Mouse (Mus musculus) hindbrain, embryonic 13.5 days (tissue): ENCODE measurements at regions not wholly inside any gene's neighbourhood (a gene's known extent, or its start where the extent isn't known, plus 50 kb on each side); places are given as distances from the start of the nearest gene placed in this dataset.
A peak's percentile ranks its signal among the peaks of the same experiment; 100 is the strongest.

Experiments used
- ATAC-seq: fragments of 200-750 bp; cut with Nextera tagmentation; 2 replicates; pipeline ENCODE4 v1.8.0; 2017; ENCODE audit warnings: moderate TSS enrichment; ENCODE audit not compliant: low FRiP score
- H3K27ac ChIP-seq: fragments of 300-500 bp; sonication (generic); 2 replicates; pipeline ENCODE4 v1.5.1; 2015; ENCODE audit warnings: inconsistent platforms, mild to moderate bottlenecking, moderate library complexity
- H3K27me3 ChIP-seq: fragments of 300-500 bp; sonication (generic); 2 replicates; pipeline ENCODE4 v1.6.1; 2015; ENCODE audit warnings: mild to moderate bottlenecking, inconsistent platforms
- H3K36me3 ChIP-seq: fragments of 300-500 bp; sonication (generic); 2 replicates; pipeline ENCODE4 v1.6.1; 2015; ENCODE audit warnings: mild to moderate bottlenecking, inconsistent platforms
- H3K4me1 ChIP-seq: fragments of 300-500 bp; sonication (generic); replicated peaks from 2 replicates; pipeline ENCODE4 v1.6.1; 2015; ENCODE audit warnings: inconsistent platforms
- H3K4me2 ChIP-seq: fragments of 300-500 bp; sonication (generic); 2 replicates; pipeline ENCODE4 v1.6.1; 2015; ENCODE audit warnings: inconsistent platforms, mild to moderate bottlenecking, moderate library complexity
- H3K4me3 ChIP-seq: fragments of 300-500 bp; sonication (generic); 2 replicates; pipeline ENCODE4 v1.5.1; 2015; ENCODE audit warnings: mild to moderate bottlenecking, inconsistent platforms
- H3K9ac ChIP-seq: fragments of 300-500 bp; sonication (generic); 2 replicates; pipeline ENCODE4 v1.6.1; 2015; ENCODE audit warnings: mild to moderate bottlenecking, inconsistent platforms
- H3K9me3 ChIP-seq: fragments of 300-500 bp; sonication (generic); 2 replicates; pipeline ENCODE4 v1.6.1; 2016; ENCODE audit warnings: inconsistent platforms
- WGBS: fragments of 180-500 bp; shearing (Covaris S2); methylation state at CpG from one replicate; pipeline ENCODE4 v1.1.7; 2015; 5-methylcytosine and 5-hydroxymethylcytosine counted together

GRCm38 (mm10) chr8:35196189-35196588 is 569.4 kb upstream of the Gm19410 start:
- ATAC-seq: peak; percentile 63; the same call in 1 of the 2 replicates
- Histone ChIP-seq H3K27ac (no peak overlapping the region), H3K36me3 (no peaks in the 10 kb centered on the region), H3K4me3 (no peak overlapping the region), H3K9me3 (no peaks in the 10 kb centered on the region), H3K4me1 (peaks cover 14% of the 10 kb centered on the region; the same call in 1 of the 2 replicates), H3K27me3 (no peaks in the 10 kb centered on the region), H3K9ac (no peak overlapping the region), H3K4me2 (no peak overlapping the region)
- 26% methylated on average over 4 of the region's 4 CpGs for WGBS

DNA sequence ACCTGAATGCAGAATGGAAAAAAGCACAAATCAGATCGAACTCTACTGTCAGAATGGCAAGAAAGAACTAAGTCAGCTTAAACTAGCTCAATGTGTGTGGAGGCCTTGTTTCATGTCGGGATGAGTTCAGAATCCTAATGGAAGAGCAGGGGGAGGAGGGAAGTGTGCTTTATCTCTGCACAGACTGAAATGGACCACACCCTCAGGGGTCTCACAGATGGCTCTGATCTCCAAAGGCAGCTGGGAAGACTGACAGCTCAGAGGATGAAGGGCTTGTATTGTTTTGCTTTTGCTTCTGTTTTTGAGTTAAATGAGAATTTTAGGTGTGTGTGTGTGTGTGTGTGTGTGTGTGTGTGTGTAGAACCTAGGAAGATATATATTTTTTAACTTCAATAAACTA is 566.8 kb upstream of the Gm19410 start:
- Histone ChIP-seq H3K9ac (no peak overlapping the region), H3K4me2 (no peak overlapping the region), H3K4me1 (peaks cover 15% of the 10 kb centered on the region; the same call in 1 of the 2 replicates), H3K27me3 (no peaks in the 10 kb centered on the region), H3K4me3 (no peak overlapping the region), H3K36me3 (no peaks in the 10 kb centered on the region), H3K27ac (no peak overlapping the region), H3K9me3 (no peaks in the 10 kb centered on the region)
- ATAC-seq: no peak
- WGBS: 76% methylated on average over 2 of the region's 2 CpGs

DNA sequence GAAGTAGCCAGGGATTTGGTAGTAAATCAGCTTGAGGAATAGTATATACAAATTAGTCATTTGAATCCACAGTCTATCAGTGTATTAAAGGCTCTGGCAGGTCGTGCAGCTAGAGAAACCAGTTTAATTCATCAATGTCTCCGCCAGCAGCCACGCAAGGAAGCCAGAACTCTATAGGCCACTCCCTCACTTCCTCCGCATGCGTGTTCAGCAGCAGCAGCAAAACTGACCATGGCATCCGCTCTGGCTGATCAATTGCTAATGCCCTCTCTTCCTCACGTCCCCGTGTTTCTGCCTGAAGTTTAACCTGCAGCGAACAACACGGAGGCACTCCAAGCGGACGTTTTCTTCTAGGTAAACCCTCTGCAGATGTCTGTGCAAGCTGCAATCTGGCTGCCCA is 564.2 kb upstream of the Gm19410 start:
- Histone ChIP-seq H3K4me1 (peaks cover 21% of the 10 kb centered on the region), H3K27ac (no peak overlapping the region), H3K9me3 (no peaks in the 10 kb centered on the region), H3K4me3 (no peak overlapping the region), H3K4me2 (no peak overlapping the region), H3K9ac (no peak overlapping the region), H3K36me3 (no peaks in the 10 kb centered on the region), H3K27me3 (no peaks in the 10 kb centered on the region)
- ATAC-seq: no peak
- WGBS: 58% methylated on average over 12 of the region's 12 CpGs

GRCm38 (mm10) chr8:35204971-35205370 is 560.6 kb upstream of the Gm19410 start:
- WGBS: 75% methylated on average over 15 of the region's 15 CpGs

DNA sequence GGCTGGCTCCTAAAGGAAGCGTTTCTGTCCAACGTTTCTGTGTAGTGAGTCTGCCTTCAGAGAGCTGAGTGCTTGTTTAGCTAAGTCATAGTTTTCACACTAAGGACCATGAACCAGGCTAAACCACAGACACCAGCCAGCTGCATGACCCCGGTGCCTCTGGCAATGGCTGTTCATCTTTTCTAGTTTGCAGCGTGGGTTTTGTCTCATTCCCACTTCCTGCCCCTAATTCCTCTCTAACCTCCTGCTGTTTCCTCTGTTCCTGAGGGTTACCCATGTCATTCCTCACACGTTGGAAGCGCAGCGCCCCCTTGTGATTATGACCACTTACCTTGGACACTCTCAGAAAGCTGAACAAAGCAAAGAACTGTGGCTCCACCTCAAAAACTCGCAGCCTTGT is 560.1 kb upstream of the Gm19410 start:
- Histone ChIP-seq H3K27ac (no peak overlapping the region), H3K36me3 (no peaks in the 10 kb centered on the region), H3K4me3 (no peak overlapping the region), H3K4me1 (peaks cover 17% of the 10 kb centered on the region), H3K9me3 (no peaks in the 10 kb centered on the region), H3K27me3 (no peaks in the 10 kb centered on the region), H3K9ac (no peak overlapping the region), H3K4me2 (peak overlapping the region; percentile 11; the same call in 1 of the 2 replicates)
- ATAC-seq: no peak
- 20% methylated on average over 8 of the region's 8 CpGs for WGBS

More at GRCm38 (mm10) chr8:35204971-35205370, 560.6 kb upstream of the Gm19410 start:
- ATAC-seq: no peak
- Histone ChIP-seq H3K4me2 (peak overlapping the region; percentile 11; the same call in 1 of the 2 replicates), H3K4me3 (no peak overlapping the region), H3K9me3 (no peaks in the 10 kb centered on the region), H3K9ac (no peak overlapping the region), H3K27me3 (no peaks in the 10 kb centered on the region), H3K4me1 (peaks cover 17% of the 10 kb centered on the region), H3K36me3 (no peaks in the 10 kb centered on the region), H3K27ac (no peak overlapping the region)

DNA sequence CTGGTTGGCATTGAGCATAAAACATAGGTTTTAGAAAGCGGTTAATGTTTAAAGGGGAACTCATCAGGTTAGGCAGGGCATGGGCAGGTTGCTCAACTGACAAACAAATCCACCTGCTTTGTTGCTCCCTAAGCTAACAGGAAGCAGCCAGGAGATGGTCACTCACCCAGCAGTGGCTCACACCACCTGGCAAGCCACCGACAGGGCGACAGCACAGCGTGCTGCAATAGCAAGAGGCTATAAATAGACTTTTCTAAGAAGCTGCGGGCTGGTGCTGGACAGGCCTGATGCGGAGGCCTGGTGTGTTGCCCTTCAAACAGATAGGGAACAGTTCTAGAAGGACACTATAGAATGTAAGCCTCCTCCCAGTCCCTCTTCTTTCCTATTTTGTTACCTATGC is 559.3 kb upstream of the Gm19410 start:
- Histone ChIP-seq H3K4me3 (no peak overlapping the region), H3K9ac (no peak overlapping the region), H3K9me3 (no peaks in the 10 kb centered on the region), H3K27me3 (no peaks in the 10 kb centered on the region), H3K4me1 (peaks cover 14% of the 10 kb centered on the region), H3K36me3 (no peaks in the 10 kb centered on the region), H3K27ac (no peak overlapping the region), H3K4me2 (no peak overlapping the region)
- no peak for ATAC-seq
- WGBS: 61% methylated on average over 6 of the region's 6 CpGs

- 82% methylated on average over 5 of the region's 5 CpGs for WGBS
- no peaks in the 10 kb centered on the region for H3K36me3 ChIP-seq
- H3K27me3 ChIP-seq: no peaks in the 10 kb centered on the region
- H3K27ac ChIP-seq: no peak overlapping the region
- no peaks in the 10 kb centered on the region for H3K9me3 ChIP-seq
- H3K4me2 ChIP-seq: no peak overlapping the region
- no peak for ATAC-seq
- no peak overlapping the region for H3K4me3 ChIP-seq
- H3K9ac ChIP-seq: no peak overlapping the region
- peaks cover 11% of the 10 kb centered on the region for H3K4me1 ChIP-seq
Observed at GRCm38 (mm10) chr8:35208357-35208756, 557.2 kb upstream of the Gm19410 start.

- Histone ChIP-seq H3K9me3 (no peaks in the 10 kb centered on the region), H3K4me2 (no peak overlapping the region), H3K27me3 (no peaks in the 10 kb centered on the region), H3K36me3 (no peaks in the 10 kb centered on the region), H3K4me3 (no peak overlapping the region), H3K9ac (no peak overlapping the region), H3K4me1 (no peaks in the 10 kb centered on the region; the same call in 1 of the 2 replicates), H3K27ac (no peak overlapping the region)
- no peak for ATAC-seq
- 67% methylated on average over 10 of the region's 10 CpGs for WGBS
Observed at GRCm38 (mm10) chr8:35211506-35212452, 553.8 kb upstream of the Gm19410 start.

DNA sequence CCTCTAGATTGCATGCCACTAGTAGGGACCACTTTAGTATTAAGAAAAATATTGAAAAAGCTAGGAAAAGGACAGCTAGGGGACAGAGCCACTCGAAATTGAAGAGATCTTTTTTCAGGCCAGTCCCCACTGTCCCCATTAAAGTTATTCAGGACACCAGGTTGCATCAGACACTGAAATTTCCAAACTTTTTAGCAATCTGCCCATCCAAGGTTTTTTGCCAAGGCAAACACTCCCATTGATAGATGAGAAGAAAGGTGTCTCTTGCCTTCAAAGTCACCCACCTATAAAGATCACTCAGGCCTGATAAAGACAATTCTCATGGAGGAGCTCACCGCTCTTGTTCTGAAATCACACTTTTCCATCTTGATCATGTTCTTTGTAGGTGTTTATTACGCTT is 552.1 kb upstream of the Gm19410 start:
- H3K4me1 ChIP-seq: no peaks in the 10 kb centered on the region; the same call in 1 of the 2 replicates
- H3K9ac ChIP-seq: no peak overlapping the region
- ATAC-seq: no peak
- no peaks in the 10 kb centered on the region for H3K27me3 ChIP-seq
- H3K4me2 ChIP-seq: no peak overlapping the region
- WGBS: 81% methylated on average over 3 of the region's 3 CpGs
- no peak overlapping the region for H3K27ac ChIP-seq
- no peaks in the 10 kb centered on the region for H3K36me3 ChIP-seq
- H3K9me3 ChIP-seq: no peaks in the 10 kb centered on the region
- H3K4me3 ChIP-seq: no peak overlapping the region

DNA sequence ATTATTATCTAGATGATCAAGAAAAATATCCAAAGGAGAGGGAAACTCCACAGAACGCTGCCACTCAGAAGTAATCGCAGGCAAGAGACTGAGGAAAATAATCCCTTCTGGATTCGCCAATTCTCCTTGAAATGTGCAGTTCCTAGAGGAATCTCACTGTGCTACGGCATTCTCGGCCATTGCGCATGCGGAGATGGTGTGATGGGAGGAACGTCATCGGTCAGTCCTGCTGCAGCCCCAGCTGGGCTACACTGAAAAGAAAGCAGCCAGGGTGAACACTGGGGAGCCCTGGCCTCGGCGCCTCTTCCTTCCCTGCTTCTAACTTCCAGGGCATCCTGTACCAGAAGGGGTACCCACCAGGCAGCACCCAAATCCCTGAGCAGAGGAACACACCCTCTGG is 548.0 kb upstream of the Gm19410 start:
- no peaks in the 10 kb centered on the region for H3K27me3 ChIP-seq
- no peaks in the 10 kb centered on the region for H3K9me3 ChIP-seq
- H3K4me1 ChIP-seq: no peaks in the 10 kb centered on the region
- no peak for ATAC-seq
- no peak overlapping the region for H3K9ac ChIP-seq
- no peak overlapping the region for H3K27ac ChIP-seq
- 77% methylated on average over 11 of the region's 11 CpGs for WGBS
- H3K36me3 ChIP-seq: no peaks in the 10 kb centered on the region
- no peak overlapping the region for H3K4me3 ChIP-seq
- no peak overlapping the region for H3K4me2 ChIP-seq

DNA sequence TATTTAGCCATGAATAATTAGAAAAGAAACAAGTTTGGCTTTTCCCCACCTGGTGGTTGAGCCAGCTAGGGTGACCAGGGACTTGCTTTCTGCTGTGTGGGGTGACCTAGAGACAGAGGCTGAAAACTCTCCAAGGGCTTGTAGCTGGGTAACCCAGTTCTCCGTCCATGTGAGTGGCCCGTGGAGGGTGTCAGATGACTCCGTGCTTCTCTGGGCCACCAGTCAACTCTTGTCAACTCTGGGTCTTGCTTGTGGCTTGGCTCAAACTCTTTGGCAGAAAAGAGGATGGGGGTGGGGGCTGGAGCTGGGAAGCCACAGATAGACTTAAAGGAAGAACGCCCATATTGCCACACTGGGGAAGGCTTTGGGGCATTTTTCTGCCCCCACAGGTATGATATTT is 547.3 kb upstream of the Gm19410 start:
- H3K9ac ChIP-seq: no peak overlapping the region
- ATAC-seq: no peak
- no peaks in the 10 kb centered on the region for H3K36me3 ChIP-seq
- WGBS: 80% methylated on average over 4 of the region's 4 CpGs
- H3K4me3 ChIP-seq: no peak overlapping the region
- no peaks in the 10 kb centered on the region for H3K27me3 ChIP-seq
- no peaks in the 10 kb centered on the region for H3K4me1 ChIP-seq
- no peak overlapping the region for H3K27ac ChIP-seq
- H3K4me2 ChIP-seq: no peak overlapping the region
- H3K9me3 ChIP-seq: no peaks in the 10 kb centered on the region

DNA sequence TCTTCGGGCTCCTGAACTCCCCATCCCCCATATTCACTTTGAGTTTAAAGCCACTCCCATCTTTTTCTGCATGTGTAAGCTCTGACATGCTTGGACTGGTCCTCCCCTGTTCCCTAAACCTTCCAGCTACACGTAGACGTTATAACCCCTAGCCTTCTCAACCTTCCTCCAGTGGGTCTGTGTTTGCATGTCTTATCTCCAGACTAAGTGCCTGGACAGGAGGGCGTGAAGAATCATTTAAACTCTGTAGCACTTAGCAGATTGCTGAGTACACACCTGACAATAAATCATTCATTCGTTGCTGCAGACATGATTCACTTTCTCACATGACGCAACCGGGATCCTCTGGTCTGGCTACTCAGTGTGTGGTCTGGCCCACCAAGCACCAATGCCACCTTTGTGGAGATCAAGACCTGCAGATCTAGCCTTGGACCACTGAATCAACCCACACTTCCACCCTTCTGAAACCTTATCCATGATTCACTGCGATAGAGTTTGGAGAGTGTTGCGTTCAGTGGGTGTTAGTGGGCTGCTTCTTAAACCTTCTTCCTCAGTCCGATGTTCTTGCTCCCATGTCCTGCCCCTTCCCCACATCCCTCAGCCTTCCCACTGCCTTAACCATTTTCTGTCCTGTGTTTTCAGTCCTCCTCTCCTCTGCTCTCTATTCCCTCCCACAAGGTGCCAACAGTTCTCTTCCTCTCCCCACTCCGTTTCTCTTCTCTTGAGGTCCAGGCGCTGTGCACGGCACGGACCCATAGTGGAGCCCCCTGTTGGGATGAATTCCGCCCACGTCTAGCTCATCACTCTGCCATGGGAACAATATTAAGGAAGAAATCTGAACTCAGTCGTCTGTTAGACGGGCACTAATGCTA is 541.3 kb upstream of the Gm19410 start:
- H3K4me2 ChIP-seq: no peak overlapping the region
- H3K9ac ChIP-seq: no peak overlapping the region
- no peak for ATAC-seq
- no peaks in the 10 kb centered on the region for H3K36me3 ChIP-seq
- no peaks in the 10 kb centered on the region for H3K9me3 ChIP-seq
- no peak overlapping the region for H3K4me3 ChIP-seq
- no peak overlapping the region for H3K27ac ChIP-seq
- H3K4me1 ChIP-seq: no peaks in the 10 kb centered on the region
- no peaks in the 10 kb centered on the region for H3K27me3 ChIP-seq
- 85% methylated on average over 18 of the region's 18 CpGs for WGBS
